Mouse (Mus musculus) retina, postnatal 1 day (tissue): ENCODE results near the gene Trmt2a.

Experiments used
- DNase-seq: peaks from one replicate; pipeline ENCODE4 v3.0.0-alpha.2; 2012

Trmt2a gene

DNA sequence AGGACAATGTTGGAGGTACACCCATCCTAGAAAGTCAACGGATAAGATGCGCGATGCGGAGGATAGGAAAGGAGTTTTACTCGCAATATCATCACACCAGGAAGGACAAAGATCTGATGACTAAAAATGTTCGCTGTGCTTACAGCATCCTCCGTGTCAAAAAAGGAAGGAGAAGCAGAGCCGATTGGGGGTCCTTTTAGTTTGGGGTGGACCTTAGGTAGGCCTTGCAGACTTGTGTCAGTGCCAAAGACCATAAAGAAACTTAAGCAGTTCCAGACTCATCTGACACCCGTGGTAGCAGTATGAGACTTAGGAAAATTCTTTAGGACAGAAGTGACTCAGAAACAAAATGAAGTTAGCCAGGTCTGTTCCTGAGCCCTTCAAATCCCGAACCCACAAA is 41.1 kb downstream of the Trmt2a start:
- DNase-seq, result peak; percentile 7
